Comparison of ENCODE assay signal across 10 mouse cellular contexts in the genomic region with DNA sequence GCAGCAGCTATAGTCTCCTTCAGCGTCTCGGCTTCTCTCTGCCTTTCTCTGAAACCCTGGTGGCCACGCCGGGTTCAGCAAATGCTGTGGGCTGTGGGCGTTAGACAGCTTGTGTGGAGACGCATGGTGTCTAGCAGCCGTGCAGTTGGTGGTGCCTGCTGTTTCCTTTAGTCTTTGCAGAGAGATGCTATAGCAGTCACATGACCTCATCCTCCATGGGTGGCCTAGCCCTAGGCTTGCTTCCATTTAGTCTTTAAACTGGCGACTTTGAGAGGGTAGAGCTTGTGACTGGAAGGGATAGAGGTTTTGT. TPM values are rescaled to one million over a fixed set of nuclear protein-coding genes. Genes with fewer than 3 reads are reported as not detected.
DNase-seq lines count a peak whose midpoint lies in the region; ATAC-seq and TF ChIP-seq lines count a peak whose summit lies in the region.
"Had no signal": no experiment of that assay in that cellular context is flagged by ENCODE, and none has a peak within 500 bp of the region (broad histone marks: within the 10 kb centered on the region; RNA-seq: fewer than 3 reads in every experiment).

No protein-coding gene starts in this region.

- no peaks in the 10 kb centered on the region for H3K9me3 ChIP-seq in forebrain, postnatal 0 days (ENCODE audit: low read length)
- no peaks in the 10 kb centered on the region for H3K9me3 ChIP-seq in forebrain, embryonic 11.5 days (ENCODE audit: control insufficient read depth, low read length)

- H3K4me2 ChIP-seq in forebrain, postnatal 0 days (ENCODE audit: low read depth): no peak overlapping the region
- no peak overlapping the region for H3K4me2 ChIP-seq in forebrain, embryonic 11.5 days (ENCODE audit: low read depth, low read length, severe bottlenecking)

- DNase-seq in forebrain, postnatal 0 days: peak; percentile 21
- no peak for DNase-seq in forebrain, embryonic 11.5 days (ENCODE audit: low spot score)
- DNase-seq in frontal cortex, postnatal 10 days (ENCODE audit: low spot score in 2 of 2): peak; percentile 22 to 24
- no peak for DNase-seq in cerebellum, adult 11-12 months
- DNase-seq in heart, adult 11 months: no peak
- no peak for DNase-seq in adrenal gland, postnatal 4 days (ENCODE audit: low spot score in 2 of 2)

- no peaks in the 10 kb centered on the region for H3K27me3 ChIP-seq in forebrain, postnatal 0 days (ENCODE audit: insufficient read depth, low read length)
- H3K27me3 ChIP-seq in forebrain, embryonic 11.5 days (ENCODE audit: control insufficient read depth, insufficient read depth, low read length): no peaks in the 10 kb centered on the region

- H3K36me3 ChIP-seq in forebrain, postnatal 0 days (ENCODE audit: insufficient read depth): no peaks in the 10 kb centered on the region
- no peaks in the 10 kb centered on the region for H3K36me3 ChIP-seq in forebrain, embryonic 11.5 days (ENCODE audit: control insufficient read depth, insufficient read depth, low read length)

- H3K9ac ChIP-seq in forebrain, postnatal 0 days: no peak overlapping the region
- no peak overlapping the region for H3K9ac ChIP-seq in forebrain, embryonic 11.5 days (ENCODE audit: low read length)

- H3K4me3 ChIP-seq in forebrain, postnatal 0 days (ENCODE audit: low read depth, low read length): no peak overlapping the region
- H3K4me3 ChIP-seq in forebrain, embryonic 11.5 days (ENCODE audit: low read depth, low read length): no peak overlapping the region

- H3K4me1 ChIP-seq in forebrain, postnatal 0 days (ENCODE audit: insufficient read depth): no peaks in the 10 kb centered on the region
- no peaks in the 10 kb centered on the region for H3K4me1 ChIP-seq in forebrain, embryonic 11.5 days (replicated peaks; ENCODE audit: control insufficient read depth, insufficient read depth, low read length)

- no peak overlapping the region for H3K27ac ChIP-seq in forebrain, postnatal 0 days (ENCODE audit: low read depth, low read length)
- no peak overlapping the region for H3K27ac ChIP-seq in forebrain, embryonic 11.5 days (ENCODE audit: low read depth, low read length)

- TF ChIP-seq CTCF in forebrain, postnatal 0 days (IDR thresholded peaks at IDR 0.05; ENCODE audit: low read depth): peak; percentile 27

- WGBS in forebrain, postnatal 0 days: 31% methylated on average over 8 of the region's 8 CpGs
- WGBS in forebrain, embryonic 11.5 days: 60% methylated on average over 8 of the region's 8 CpGs

- peak; percentile 79 for ATAC-seq in forebrain, postnatal 0 days
- no peak for ATAC-seq in forebrain, embryonic 11.5 days (replicated peaks; ENCODE audit: low FRiP score)
- ATAC-seq in CD4-positive, CD25-positive, alpha-beta regulatory T cell, adult 4 months: peak; percentile 56
- peak; percentile 30 for ATAC-seq in megakaryocyte progenitor cell, adult 5-6 weeks (replicated peaks; ENCODE audit: poor library complexity)

RNA-seq across cellular contexts. Expression of a gene that starts 14.0 kb away (rescaled TPM):
- not detected in 2 replicates for total RNA-seq in forebrain, postnatal 0 days (2014; rRNA removed)
- 0.19 TPM in 1 of 2 replicates, not detected in the other for polyA plus RNA-seq in forebrain, postnatal 0 days (2015; fragmentation: Nextera tagmentation; extraction: Ambion mirVana)
- 0.07 TPM in 1 of 2 replicates, not detected in the other for polyA plus RNA-seq in forebrain, embryonic 11.5 days (2014; fragmentation: Nextera tagmentation; extraction: Ambion mirVana)
- polyA plus RNA-seq in CD4-positive, CD25-positive, alpha-beta regulatory T cell, adult 4 months (2017; shearing (Covaris generic)): not detected
- 0.27 TPM in 1 of 2 replicates, not detected in the other for total RNA-seq in megakaryocyte progenitor cell, adult 5-6 weeks (2015)
- total RNA-seq in megakaryocyte progenitor cell, adult 5-6 weeks (2017): not detected in 2 replicates
- total RNA-seq in adrenal gland, postnatal 4 days (2021): 100 to 1,000 TPM in 1 of 2 experiments, 1 to 10 TPM in 1; 4.5 to 184 TPM
- total RNA-seq: MEL had no signal
- polyA plus RNA-seq: heart, embryonic 14.5 days had no signal

RNA-seq across cellular contexts. Expression of a gene that starts 45.8 kb away (rescaled TPM):
- 28.9 and 35.3 TPM in 2 replicates for total RNA-seq in forebrain, postnatal 0 days (2014; rRNA removed)
- 27.4 and 35.1 TPM in 2 replicates for polyA plus RNA-seq in forebrain, postnatal 0 days (2015; fragmentation: Nextera tagmentation; extraction: Ambion mirVana)
- 49.5 and 59.4 TPM in 2 replicates for polyA plus RNA-seq in forebrain, embryonic 11.5 days (2014; fragmentation: Nextera tagmentation; extraction: Ambion mirVana)
- polyA plus RNA-seq in CD4-positive, CD25-positive, alpha-beta regulatory T cell, adult 4 months (2017; shearing (Covaris generic)): 10 to 100 TPM; 12.9 to 13.4 TPM
- 11.3 and 17.1 TPM in 2 replicates for total RNA-seq in megakaryocyte progenitor cell, adult 5-6 weeks (2015)
- 20.1 and 25.1 TPM in 2 replicates for total RNA-seq in megakaryocyte progenitor cell, adult 5-6 weeks (2017)
- 10 to 100 TPM; 31.7 to 44.0 TPM for total RNA-seq in adrenal gland, postnatal 4 days (2021)

Comparison
In these comparisons a context has a peak if more than half of its experiments do, and no peak if none do; other contexts are left out.
1. DNase-seq: peak in forebrain, postnatal 0 days (single experiment) and frontal cortex, postnatal 10 days (2 of 2); none in forebrain, embryonic 11.5 days (single experiment), cerebellum, adult 11-12 months (single experiment), heart, adult 11 months (single experiment) and adrenal gland, postnatal 4 days (0 of 2).